Mouse (Mus musculus): ENCODE results near the gene Npff. TPM values are rescaled to one million over a fixed set of nuclear protein-coding genes. Genes with fewer than 3 reads are reported as not detected.

The Npff gene
- total RNA-seq (2023): 22.5 TPM

DNA sequence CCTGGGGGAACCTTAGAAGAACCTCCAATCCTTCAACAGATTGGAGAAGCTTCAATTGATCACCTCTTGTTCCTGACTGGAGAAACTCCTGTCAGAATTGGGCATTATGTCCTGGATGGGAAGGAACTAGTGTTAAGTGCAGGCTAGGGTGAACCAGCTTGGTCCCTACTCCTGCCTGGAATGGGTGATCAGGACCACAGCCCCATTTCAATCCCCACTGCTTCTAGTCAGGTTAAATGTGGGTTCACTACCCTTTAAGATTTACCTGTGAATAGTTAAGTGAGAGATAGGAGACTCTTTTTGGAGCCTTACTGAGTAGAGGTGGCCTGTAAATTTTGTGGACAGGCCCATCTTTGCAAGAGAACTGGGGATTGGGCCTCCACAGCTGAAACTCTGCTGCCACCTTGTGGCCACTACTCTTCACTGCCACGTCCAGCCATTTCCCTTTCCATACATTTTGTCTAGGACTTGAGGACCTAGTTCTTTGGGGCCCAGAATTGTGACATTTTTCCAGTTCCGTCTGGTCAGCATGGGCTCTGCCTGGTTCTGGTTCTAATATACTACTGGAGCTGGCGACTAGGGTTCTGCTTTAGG lies at the start of gene Npff:
Gene Npff (minus strand): TSS at position 51 of the 594 bp plus-strand sequence.

DNA sequence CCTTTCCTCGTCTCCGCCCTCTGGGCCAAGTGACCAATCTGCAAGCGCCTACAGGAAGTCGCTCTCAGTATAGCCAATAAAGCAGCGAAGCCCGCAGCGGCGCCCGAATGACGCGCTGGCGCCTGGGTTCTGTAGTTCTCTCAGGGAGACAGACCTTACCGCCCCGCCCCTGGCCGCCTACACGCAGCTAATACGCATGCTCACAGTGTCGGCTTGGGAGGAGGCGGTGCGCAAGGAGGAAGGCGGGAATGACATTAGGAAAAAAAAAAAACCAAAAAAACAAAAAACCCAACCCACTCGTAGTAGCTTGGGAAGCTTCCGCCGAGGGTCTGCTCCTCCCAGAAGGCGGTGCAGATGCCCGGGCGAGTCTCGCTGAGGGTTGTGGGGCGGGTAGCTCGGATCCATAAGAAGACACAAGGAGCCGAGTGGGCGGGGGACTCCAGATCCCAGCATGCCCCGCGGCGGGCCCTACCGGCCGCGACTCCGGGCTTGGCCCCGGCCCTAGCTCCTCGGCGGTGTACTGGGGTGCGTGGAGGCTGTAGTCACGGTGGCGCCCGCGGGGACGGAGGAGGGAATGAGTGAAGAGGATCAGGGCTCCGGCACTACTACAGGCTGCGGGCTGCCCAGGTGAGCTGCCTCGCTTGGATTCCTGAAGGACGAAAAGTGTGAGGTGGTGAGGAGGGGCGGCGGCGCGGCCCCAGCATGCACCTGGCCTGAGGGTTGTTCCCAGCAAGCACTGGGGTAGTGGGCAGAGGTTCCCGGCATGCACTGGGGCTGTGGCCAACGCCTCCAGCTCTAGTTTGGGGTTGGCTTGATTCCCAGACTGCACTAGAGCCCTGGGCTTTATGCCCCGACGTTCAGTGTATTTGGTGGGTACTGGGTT lies 6.5 kb downstream of the Npff start, which contains the start of gene Tarbp2:
Gene Tarbp2 (plus strand): TSS at position 217 of the 883 bp plus-strand sequence.

DNA sequence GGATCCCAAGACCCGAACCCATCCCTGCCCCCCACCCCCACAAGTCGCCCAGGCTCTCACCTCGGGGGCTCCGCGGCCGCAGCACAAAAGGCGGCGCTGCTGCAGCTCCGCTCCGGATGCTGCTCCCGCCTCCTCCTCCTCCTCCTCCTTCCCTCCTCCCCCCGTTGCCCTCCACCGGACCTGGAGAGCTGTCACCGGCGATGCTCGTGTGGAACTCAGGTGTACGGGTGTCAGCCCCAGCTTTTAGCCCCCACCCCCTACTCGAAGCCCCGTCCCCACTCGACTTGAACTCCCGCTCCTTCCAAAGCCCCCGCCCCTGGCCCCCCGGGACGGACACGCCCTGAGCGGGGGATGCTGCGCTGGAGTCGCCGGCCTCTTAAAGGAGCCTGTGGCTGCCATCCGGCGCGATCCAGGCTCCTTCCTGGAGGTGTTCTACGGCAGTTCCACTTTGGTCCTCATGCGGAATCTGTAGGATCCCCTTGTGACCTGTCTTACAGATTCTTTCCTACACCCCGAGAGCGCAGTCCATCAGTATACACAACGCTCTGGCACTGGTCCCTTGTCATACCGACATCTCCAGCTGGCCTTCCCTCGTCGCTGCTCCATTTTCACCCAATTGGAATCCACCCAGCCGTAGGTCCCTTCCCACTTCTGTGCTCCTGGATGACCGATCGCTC lies 7.9 kb downstream of the Npff start, which contains the start of gene Map3k12:
Gene Map3k12 (minus strand): TSS at position 337 of the 677 bp plus-strand sequence.

GRCm38 (mm10) chr15:102503447-102503846 lies 21.3 kb downstream of the Npff start, which contains the start of gene Gm10337:
Gm10337 (plus strand) TSS chr15:102503722.

Other genes starting within 250 kb of the Npff start
- gene Mfsd5, start 245.5 kb downstream of the Npff start, total RNA-seq (2023): 28.6 TPM
- 0.71 TPM for gene Espl1, start 228.7 kb downstream of the Npff start, total RNA-seq (2023)
- 522 TPM for gene Pfdn5, start 198.8 kb downstream of the Npff start, total RNA-seq (2023)
- 78.3 TPM for gene Myg1, start 193.2 kb downstream of the Npff start, total RNA-seq (2023)
- 45.9 TPM for gene Aaas, start 174.2 kb downstream of the Npff start, total RNA-seq (2023)
- not detected for gene Sp7, start 157.8 kb downstream of the Npff start, total RNA-seq (2023)
- 133 TPM for gene Sp1, start 118.8 kb downstream of the Npff start, total RNA-seq (2023)
- 0.74 TPM for gene Amhr2, start 79.6 kb downstream of the Npff start, total RNA-seq (2023)
- 45.7 TPM for gene Prr13, start 65.9 kb downstream of the Npff start, total RNA-seq (2023)
- gene Pcbp2, start 54.4 kb downstream of the Npff start, total RNA-seq (2023): 825 TPM
- 25.0 TPM for gene Gm10337, start 21.2 kb downstream of the Npff start, total RNA-seq (2023)
- gene Map3k12, start 7.9 kb downstream of the Npff start, total RNA-seq (2023): 5.8 TPM
- 58.2 TPM for gene Tarbp2, start 6.8 kb downstream of the Npff start, total RNA-seq (2023)
- not detected for gene Gm28047, start 100.1 kb upstream of the Npff start, total RNA-seq (2023)
- 119 TPM for gene Atf7, start 100.5 kb upstream of the Npff start, total RNA-seq (2023)
- gene Atp5g2, start 147.4 kb upstream of the Npff start, total RNA-seq (2023): 3.5 TPM
- 51.2 TPM for gene Calcoco1, start 197.2 kb upstream of the Npff start, total RNA-seq (2023)

Measured in CD4-positive naive resting alpha-beta T cell, adult 57 days (primary cell).